Mouse (Mus musculus) layer of hippocampus, adult 2 months (tissue): ENCODE data around the gene Rab20. TPM values are rescaled to one million over a fixed set of nuclear protein-coding genes. Genes with fewer than 3 reads are reported as not detected.

ENCODE experiments used
- DNase-seq, 2 experiments: peaks; one replicate each; pipeline ENCODE4 v3.0.0; 2022; ENCODE audit warnings: low spot score in 2 of 2
- H3K27ac ChIP-seq: fragments of 200-600 bp; 2 replicates; pipeline ENCODE4 v1.8.1; 2022
- H3K4me3 ChIP-seq: fragments of 200-600 bp; 2 replicates; pipeline ENCODE4 v1.8.1; 2022; ENCODE audit warnings: mild to moderate bottlenecking
- CTCF ChIP-seq: fragments of 200-600 bp; conservative IDR thresholded peaks from 2 replicates; pipeline ENCODE4 v1.8.1; 2022; ENCODE audit warnings: antibody characterized with exemption, mild to moderate bottlenecking, moderate library complexity
- long read RNA-seq, 2 experiments: library from polyadenylated mRNA; stranded (forward); transcript quantifications; one replicate each; pipeline ENCODE4 v2.0.0; 2021; ENCODE audit warnings: borderline mapping rate in 2 of 2
- total RNA-seq, 2 experiments: library from RNA; stranded (reverse); gene quantifications; 2 replicates each; pipeline ENCODE4 v1.2.3; 2021

Rab20 gene
- total RNA-seq = not detected
- long read RNA-seq, experiment 1 = 0 reads
- long read RNA-seq, experiment 2 = 0 reads

DNA sequence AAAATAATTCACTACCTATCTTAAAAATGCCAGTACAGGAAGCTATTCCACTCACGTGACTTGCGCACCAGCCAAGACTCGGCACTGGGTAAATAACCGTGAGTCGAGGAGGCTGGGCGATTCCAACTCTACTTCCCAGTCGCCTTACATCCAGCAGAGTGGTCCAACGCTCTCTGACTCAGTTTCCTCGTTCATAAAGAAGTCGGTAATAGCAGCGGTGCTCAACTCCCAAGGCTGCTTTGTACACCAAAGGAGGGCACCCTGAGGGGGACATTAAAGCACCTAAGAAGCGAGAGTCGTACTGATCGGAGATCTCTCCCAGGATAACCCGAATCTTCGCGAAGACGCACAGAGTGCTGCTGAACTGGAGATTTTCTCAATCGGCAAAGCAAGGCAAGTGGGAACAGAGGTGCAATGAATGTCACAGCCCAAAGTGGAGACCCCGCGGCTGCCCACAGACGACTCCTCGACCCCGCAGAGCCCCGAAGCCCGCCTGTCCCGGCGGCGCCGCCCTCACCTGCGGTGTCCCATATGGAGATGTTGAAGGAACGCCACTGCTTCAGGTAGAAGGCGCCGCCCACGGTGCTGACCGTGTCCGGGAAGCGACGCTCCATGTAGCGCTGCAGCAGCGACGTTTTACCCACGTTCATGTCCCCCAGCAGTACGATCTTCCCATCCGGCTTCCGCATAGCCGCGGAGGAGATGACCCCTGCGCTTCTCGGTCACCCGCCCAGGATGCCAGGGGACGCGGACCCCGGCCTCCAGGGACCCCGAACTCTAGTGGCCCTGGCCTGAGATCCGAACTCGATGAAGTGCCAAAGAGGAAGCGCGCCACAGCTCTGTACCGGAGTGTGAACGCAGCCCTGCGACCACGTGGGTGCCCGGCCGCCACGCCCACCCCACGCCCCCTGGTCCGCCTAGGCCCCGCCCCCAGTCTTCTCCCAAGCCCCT lies at the start of gene Rab20:
Gene Rab20, minus strand, starts transcription at position 900 of the 951 bp plus-strand sequence.
- no peak within 1 kb of the TSS for H3K27ac ChIP-seq
- H3K4me3 ChIP-seq = peak within 1 kb of the TSS; percentile 58
- DNase-seq = no peak
- no peak for TF ChIP-seq CTCF

DNA sequence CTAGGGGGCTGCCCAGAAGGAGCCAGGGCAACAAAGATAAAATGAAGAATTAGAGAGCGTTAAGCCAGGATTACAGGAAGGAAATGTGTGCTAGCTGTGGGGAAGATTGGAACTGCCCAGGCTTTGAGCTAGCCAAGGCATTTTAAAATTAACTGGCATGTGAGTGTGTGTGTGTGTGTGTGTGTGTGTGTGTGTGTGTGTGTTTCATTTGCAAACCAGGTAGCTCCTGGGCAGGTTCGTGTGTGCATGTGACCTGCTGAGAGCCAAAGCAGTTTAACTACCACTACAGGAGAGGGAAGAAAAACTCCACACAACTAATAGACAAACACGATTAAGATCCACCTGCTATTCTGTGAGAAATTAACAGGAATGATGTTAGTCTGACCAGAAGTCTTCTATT lies 44.8 kb upstream of the Rab20 start:
- DNase-seq = no peak
- no peak overlapping the region for H3K4me3 ChIP-seq
- no peak overlapping the region for H3K27ac ChIP-seq
- no peak for TF ChIP-seq CTCF

DNA sequence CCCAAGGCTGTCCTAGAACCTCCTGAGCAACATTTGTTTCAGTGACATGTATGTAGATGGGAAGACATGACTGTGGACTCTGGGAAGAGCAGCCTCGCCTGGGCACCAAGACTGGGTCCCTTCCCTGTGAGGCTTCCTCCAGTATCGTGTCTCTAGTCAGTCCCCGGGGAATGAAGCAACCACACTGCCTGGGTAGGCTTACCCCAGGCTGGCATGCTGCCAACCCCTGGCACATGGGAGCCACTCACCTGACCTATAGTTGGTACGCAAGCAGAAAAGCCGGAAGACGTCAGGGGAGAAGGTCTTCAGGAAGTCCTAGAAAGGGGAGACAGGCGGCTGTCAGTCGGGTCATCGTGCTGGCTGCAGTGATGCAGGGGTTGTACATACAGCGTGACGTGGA lies 40.2 kb upstream of the Rab20 start:
- Histone ChIP-seq H3K4me3 (no peak overlapping the region), H3K27ac (no peak overlapping the region)
- no peak for DNase-seq
- no peak for TF ChIP-seq CTCF

DNA sequence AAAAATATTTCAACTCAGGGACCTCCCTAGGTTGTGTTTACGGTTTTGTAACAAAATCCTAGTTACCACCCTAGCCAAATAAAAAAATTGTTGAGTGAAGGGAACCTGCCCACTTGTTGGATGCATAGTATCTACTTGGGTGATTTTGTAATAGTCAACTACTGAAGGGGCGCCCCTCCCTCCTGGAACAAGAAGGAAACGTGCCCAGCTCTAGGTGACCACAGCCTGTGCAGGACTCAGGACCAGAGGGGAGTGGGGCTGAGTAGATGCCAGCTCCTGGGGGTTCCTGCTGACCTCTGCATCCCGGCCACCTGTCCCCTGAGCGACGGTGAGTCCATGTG lies 39.5 kb upstream of the Rab20 start:
- TF ChIP-seq CTCF = no peak
- H3K27ac ChIP-seq = no peak overlapping the region
- no peak overlapping the region for H3K4me3 ChIP-seq
- DNase-seq = no peak

DNA sequence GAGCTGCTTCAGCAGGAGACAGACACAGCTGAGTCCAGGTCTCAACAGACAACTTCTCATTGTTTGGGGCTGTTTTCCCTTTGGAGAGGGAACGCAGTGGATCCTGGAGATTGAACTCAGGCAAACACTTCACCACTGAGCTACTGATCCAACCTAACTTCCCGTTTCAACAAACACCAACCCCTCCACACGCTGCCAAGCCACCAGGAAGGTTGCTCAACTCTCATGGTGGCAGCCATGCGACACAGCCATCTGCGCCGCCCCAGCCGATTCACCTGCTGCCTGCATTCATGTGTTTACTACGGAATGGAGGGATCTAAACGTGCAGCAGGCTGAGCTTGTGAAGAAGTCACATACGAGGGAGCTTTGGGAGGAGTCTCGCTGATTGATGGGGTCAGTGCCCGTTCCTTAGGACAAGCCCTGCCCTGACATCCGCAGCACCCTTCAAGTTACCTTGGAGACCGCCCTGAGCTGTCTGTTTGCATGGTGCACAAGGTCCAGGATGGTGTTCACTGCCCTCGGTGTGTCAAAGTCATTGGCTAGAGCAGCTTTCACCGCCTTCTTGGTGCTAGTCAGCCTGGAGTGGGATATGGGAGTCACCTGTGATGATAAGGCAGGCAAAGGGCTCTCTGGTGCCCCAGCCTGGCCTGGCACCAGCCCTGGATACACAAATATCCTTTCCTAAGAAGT lies 39.0 kb upstream of the Rab20 start:
- H3K27ac ChIP-seq = no peak overlapping the region
- no peak overlapping the region for H3K4me3 ChIP-seq
- peak in 1 of 2 experiments; percentile 57 for DNase-seq
- TF ChIP-seq CTCF = no peak

DNA sequence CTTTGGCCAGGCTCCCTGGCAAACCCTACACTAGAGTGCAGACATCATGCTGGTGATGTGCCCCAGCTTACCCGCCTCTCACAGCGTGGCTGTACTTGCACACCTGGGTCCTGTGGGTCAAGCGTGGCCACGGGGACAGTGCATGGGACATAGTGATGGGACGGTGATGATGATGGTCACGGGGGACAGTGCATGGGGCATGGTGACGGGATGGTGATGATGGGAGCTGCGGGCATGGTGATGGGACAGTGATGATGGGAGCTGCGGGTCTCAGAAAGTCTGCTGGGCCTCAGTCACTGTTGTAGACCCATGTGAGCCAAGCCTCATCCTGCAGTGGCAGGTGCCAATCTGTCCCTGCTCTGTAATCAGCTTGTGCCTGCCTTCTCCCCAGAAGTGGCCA lies 37.8 kb upstream of the Rab20 start:
- H3K4me3 ChIP-seq = no peak overlapping the region

DNA sequence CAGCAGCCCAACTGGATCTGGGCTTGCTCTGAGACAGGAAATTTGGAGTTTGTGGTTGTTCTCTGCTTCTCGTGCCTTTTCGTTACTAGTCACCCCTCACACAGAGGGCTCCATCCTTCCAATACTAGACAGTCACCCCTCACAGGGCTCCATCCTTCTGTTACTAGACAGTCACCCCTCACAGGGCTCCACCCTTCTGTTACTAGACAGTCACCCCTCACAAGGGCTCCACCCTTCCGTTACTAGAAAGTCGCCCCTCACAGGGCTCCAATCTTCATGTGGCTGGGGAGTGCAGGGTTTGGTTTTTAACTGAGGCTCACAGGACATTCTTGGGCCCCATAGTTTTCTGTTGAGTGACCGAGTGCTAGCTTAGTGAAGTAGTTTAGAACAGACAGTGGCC lies 34.7 kb upstream of the Rab20 start:
- no peak for TF ChIP-seq CTCF
- no peak for DNase-seq
- Histone ChIP-seq H3K27ac (no peak overlapping the region), H3K4me3 (no peak overlapping the region)

More for the DNA sequence above, 37.8 kb upstream of the Rab20 start:
- H3K27ac ChIP-seq = no peak overlapping the region
- DNase-seq = no peak
- TF ChIP-seq CTCF = no peak

DNA sequence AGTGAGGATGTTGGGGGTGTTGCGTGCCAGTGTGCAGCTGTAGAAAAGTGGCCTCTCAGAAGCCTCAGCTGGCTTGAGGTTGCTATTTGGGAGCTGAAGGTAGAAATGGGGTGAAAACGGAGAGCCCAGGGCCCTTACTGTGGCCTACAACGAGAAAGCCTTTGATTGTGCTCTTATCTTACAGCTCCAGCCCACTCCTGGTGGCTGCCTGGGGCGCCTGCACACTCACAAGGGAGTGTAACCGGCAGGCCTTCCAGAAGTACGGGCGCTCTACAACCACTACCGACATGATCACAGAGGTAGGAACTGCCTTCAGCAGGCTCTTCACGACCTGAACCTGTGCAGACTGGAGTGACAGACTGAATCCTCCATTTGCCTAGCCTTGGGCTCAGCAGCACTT lies 34.2 kb upstream of the Rab20 start:
- H3K4me3 ChIP-seq = no peak overlapping the region
- no peak overlapping the region for H3K27ac ChIP-seq
- no peak for TF ChIP-seq CTCF
- DNase-seq = no peak

DNA sequence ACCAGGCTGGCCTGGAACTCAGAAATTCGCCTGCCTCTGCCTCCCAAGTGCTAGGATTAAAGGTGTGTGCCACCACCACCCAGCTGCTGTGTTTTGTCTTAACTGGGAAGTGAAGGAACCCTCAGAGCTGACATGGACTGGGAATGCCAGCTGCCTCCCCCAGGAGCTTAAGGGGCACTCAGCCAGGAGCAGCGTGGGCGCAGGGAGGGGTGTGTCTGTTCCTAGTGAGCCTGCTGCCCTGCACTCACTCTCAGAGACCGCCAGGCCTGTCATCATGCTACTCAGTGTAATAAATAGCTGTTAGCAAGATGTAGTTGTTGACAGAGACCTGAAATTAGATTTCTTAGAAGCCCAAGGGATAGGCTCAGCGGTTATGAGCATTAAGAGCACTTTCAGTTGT lies 32.5 kb upstream of the Rab20 start:
- H3K4me3 ChIP-seq = no peak overlapping the region
- H3K27ac ChIP-seq = no peak overlapping the region
- TF ChIP-seq CTCF = peak; percentile 35
- DNase-seq = no peak

DNA sequence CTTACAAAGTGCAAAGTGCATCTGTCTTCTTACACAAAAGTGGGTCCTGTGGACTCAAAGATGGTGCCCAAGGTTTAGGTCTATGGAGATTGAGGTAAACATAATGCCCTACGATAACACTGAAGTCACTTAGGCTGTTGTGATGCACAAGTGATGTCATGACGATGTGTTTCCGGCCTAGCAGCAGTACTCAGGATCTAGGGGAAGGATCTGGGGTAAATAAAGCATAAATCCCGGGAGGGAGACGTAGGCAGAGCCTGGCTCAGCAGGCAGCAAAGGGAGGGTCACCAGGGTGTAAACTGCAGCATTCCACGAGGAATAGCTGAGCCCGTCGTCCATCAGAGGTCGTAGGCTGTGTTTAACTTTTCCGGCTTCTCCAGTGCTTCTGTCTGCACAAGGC lies 30.4 kb upstream of the Rab20 start:
- no peak for TF ChIP-seq CTCF
- H3K4me3 ChIP-seq = no peak overlapping the region
- no peak overlapping the region for H3K27ac ChIP-seq
- DNase-seq = no peak

DNA sequence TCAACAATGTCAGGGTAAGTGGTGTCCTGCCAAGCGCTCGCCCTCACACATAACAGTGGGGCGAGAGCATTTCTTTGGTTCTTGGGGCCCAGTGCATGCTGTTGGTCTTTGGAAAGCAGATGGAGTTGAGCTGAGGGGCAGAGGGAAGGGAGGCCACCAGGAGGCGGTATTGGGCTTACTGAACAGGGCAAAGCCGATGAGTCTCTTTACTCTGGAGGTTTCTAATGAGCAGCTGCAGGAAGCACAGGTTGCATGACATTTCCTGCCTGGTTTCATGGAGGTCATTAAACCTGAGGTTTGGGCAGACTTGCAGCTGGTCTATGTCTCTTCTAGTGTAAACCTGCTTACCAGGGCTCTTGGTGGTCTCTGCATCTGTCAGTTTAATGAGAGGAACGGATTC lies 28.3 kb upstream of the Rab20 start:
- Histone ChIP-seq H3K27ac (no peak overlapping the region), H3K4me3 (no peak overlapping the region)
- peak; percentile 72 for TF ChIP-seq CTCF
- peak in 1 of 2 experiments; percentile 62 for DNase-seq

DNA sequence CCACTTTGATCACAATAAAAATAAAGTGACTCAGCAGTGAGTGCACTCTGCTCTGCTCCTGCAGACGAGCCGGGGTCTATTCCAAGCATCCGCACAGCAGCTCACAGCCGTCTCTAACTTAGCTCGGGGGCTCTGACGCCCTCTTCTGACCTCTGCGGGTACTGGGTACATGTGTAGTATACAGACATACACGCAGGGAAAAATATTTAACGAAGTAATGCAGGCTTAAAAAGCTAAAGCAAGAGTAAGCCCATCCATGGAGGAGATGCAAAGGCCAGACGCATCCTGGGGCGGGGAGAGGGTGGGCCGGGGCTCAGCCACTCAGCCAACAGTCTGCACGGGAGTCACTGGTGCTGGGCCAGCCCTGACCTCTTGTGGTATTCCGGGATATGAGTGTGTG lies 27.6 kb upstream of the Rab20 start:
- Histone ChIP-seq H3K4me3 (no peak overlapping the region), H3K27ac (no peak overlapping the region)
- TF ChIP-seq CTCF = no peak
- no peak for DNase-seq

DNA sequence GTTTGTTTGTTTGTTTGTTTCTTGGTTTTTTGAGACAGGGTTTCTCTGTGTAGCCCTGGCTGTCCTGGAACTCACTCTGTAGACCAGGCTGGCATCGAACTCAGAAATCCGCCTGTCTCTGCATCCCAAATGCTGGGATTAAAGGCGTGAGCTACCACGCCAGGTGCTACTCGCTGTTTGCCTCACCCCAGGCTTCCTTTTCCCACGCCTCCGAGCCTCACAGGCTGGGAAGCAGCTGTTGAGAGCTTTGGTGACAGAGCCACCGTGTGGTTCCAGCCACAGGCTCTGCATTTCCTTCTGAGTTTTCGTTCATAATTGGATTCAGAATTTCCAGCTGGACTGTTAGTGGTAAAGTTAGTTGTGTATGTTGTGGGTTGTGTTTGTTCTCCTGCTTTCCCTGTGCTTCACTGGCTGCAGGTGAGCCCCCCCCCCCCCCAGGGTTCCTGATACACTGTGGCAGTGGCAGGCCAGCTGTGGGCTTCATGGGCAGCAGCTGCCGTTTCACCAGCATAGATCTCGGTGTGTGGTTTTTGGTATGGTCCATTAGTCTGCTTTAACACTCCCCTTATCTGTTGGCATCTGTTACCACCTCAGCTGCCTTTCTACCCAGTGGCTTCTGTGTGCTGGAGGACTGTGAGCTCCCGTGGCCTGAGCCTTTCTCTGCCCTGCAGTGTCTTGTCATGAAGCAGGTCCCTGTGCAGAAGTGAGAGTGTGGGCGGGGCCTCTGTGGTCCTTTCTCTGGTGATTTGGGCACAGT lies 25.1 kb upstream of the Rab20 start:
- no peak for DNase-seq
- H3K4me3 ChIP-seq = no peak overlapping the region
- H3K27ac ChIP-seq = no peak overlapping the region
- TF ChIP-seq CTCF = no peak
